Mouse (Mus musculus): ENCODE results near the gene Dpp10. TPM values are rescaled to one million over a fixed set of nuclear protein-coding genes. Genes with fewer than 3 reads are reported as not detected.

The Dpp10 gene
- polyA plus RNA-seq, 1 experiment from 2014 or later, result 0.38 TPM

DNA sequence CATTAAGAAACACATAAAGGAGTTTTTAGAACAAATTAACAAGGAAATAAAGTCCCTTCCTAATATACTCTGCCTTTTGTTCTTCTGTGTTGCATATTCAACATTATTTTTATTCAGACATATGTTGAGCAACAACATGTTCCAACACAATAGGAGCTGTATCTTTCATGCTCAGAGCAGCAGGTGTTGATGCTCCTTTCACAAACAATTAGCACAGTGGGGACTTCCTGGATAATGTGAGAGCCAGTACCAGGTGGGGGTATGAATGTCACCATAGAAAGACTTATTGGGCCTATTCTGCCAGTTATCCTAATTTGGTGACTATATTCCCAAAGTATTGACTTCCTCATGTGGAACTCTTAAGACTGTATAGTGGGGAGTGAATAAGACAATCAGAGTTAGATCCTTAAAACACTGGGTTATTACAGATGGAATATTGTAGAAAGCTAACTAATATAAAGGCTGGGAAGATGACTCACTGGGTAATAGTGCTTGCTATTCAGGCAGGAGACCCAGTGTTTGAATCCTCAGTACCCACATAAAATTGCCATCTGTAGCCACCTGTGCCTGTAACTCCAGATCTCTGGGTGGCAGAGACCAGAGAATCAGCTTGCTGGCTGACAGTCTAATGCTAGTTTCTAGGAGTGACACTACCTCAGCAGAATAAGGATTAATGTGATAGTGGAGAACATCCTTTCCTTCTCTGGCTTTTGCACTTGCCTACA lies 117.9 kb downstream of the Dpp10 start:
- no peak overlapping the region for H3K4me2 ChIP-seq (replicated peaks; ENCODE audit: low read depth)
- no peak overlapping the region for H3K27ac ChIP-seq (ENCODE audit: low read depth, low read length)
- no peaks in the 10 kb centered on the region for H3K9me3 ChIP-seq (ENCODE audit: control insufficient read depth)
- no peaks in the 10 kb centered on the region for H3K4me1 ChIP-seq (replicated peaks; ENCODE audit: control insufficient read depth, insufficient read depth, low read length)
- H3K27me3 ChIP-seq (replicated peaks; ENCODE audit: control insufficient read depth, insufficient read depth, low read length), result no peaks in the 10 kb centered on the region
- H3K9ac ChIP-seq (ENCODE audit: low read depth, low read length), result no peak overlapping the region
- no peak for ATAC-seq
- H3K36me3 ChIP-seq (ENCODE audit: control insufficient read depth, insufficient read depth), result no peaks in the 10 kb centered on the region
- no peak overlapping the region for H3K4me3 ChIP-seq (ENCODE audit: low read depth, low read length)
- no peak for TF ChIP-seq CTCF (IDR thresholded peaks at IDR 0.05; ENCODE audit: low read depth)

DNA sequence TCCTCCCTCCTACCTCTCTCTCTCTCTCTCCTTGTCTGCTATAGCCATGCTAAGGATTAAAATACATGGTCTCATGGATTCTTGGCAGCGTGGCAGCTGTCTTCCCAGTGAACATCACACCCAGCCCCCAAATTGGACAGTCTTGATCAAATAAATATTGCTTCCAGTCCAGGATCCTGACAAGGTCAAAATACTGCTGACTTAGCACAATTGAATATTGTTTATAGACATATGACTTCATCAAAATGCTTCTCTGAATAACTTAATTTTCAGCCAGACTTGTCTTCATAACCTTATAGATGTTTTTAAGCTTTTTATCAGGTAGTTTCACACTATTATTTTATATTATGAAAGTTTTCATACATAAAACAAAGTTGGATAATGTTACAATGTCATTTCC lies 120.5 kb downstream of the Dpp10 start:
- ATAC-seq, result no peak
- Histone ChIP-seq H3K4me1 (replicated peaks; ENCODE audit: control insufficient read depth, insufficient read depth, low read length) (no peaks in the 10 kb centered on the region), H3K4me3 (ENCODE audit: low read depth, low read length) (no peak overlapping the region), H3K9me3 (ENCODE audit: control insufficient read depth) (no peaks in the 10 kb centered on the region), H3K4me2 (replicated peaks; ENCODE audit: low read depth) (no peak overlapping the region), H3K9ac (ENCODE audit: low read depth, low read length) (no peak overlapping the region), H3K27ac (ENCODE audit: low read depth, low read length) (no peak overlapping the region), H3K27me3 (replicated peaks; ENCODE audit: control insufficient read depth, insufficient read depth, low read length) (no peaks in the 10 kb centered on the region), H3K36me3 (ENCODE audit: control insufficient read depth, insufficient read depth) (no peaks in the 10 kb centered on the region)
- no peak for TF ChIP-seq CTCF (IDR thresholded peaks at IDR 0.05; ENCODE audit: low read depth)
- 63% methylated on average over 1 of the region's 1 CpGs for WGBS

- no peaks in the 10 kb centered on the region for H3K4me1 ChIP-seq (replicated peaks; ENCODE audit: control insufficient read depth, insufficient read depth, low read length)
- H3K9me3 ChIP-seq (ENCODE audit: control insufficient read depth), result no peaks in the 10 kb centered on the region
- 83% methylated on average over 2 of the region's 2 CpGs for WGBS
- TF ChIP-seq CTCF (IDR thresholded peaks at IDR 0.05; ENCODE audit: low read depth), result no peak
- H3K4me3 ChIP-seq (ENCODE audit: low read depth, low read length), result no peak overlapping the region
- no peaks in the 10 kb centered on the region for H3K36me3 ChIP-seq (ENCODE audit: control insufficient read depth, insufficient read depth)
- no peaks in the 10 kb centered on the region for H3K27me3 ChIP-seq (replicated peaks; ENCODE audit: control insufficient read depth, insufficient read depth, low read length)
- no peak overlapping the region for H3K9ac ChIP-seq (ENCODE audit: low read depth, low read length)
- H3K4me2 ChIP-seq (replicated peaks; ENCODE audit: low read depth), result no peak overlapping the region
- no peak overlapping the region for H3K27ac ChIP-seq (ENCODE audit: low read depth, low read length)
- no peak for ATAC-seq
Measured at GRCm38 (mm10) chr1:123923907-123924306, 121.5 kb downstream of the Dpp10 start.

GRCm38 (mm10) chr1:123919606-123920005 lies 125.8 kb downstream of the Dpp10 start:
- Histone ChIP-seq H3K9me3 (ENCODE audit: control insufficient read depth) (no peaks in the 10 kb centered on the region), H3K36me3 (ENCODE audit: control insufficient read depth, insufficient read depth) (no peaks in the 10 kb centered on the region), H3K4me1 (replicated peaks; ENCODE audit: control insufficient read depth, insufficient read depth, low read length) (no peaks in the 10 kb centered on the region), H3K4me2 (replicated peaks; ENCODE audit: low read depth) (no peak overlapping the region), H3K9ac (ENCODE audit: low read depth, low read length) (no peak overlapping the region), H3K27ac (ENCODE audit: low read depth, low read length) (no peak overlapping the region), H3K4me3 (ENCODE audit: low read depth, low read length) (no peak overlapping the region), H3K27me3 (replicated peaks; ENCODE audit: control insufficient read depth, insufficient read depth, low read length) (no peaks in the 10 kb centered on the region)
- TF ChIP-seq CTCF (IDR thresholded peaks at IDR 0.05; ENCODE audit: low read depth), result no peak
- 89% methylated on average over 1 of the region's 1 CpGs for WGBS
- no peak for ATAC-seq

GRCm38 (mm10) chr1:123902628-123903027 lies 142.7 kb downstream of the Dpp10 start:
- H3K4me3 ChIP-seq (ENCODE audit: low read depth, low read length), result no peak overlapping the region
- H3K27ac ChIP-seq (ENCODE audit: low read depth, low read length), result no peak overlapping the region
- no peaks in the 10 kb centered on the region for H3K9me3 ChIP-seq (ENCODE audit: control insufficient read depth)
- H3K27me3 ChIP-seq (replicated peaks; ENCODE audit: control insufficient read depth, insufficient read depth, low read length), result no peaks in the 10 kb centered on the region
- TF ChIP-seq CTCF (IDR thresholded peaks at IDR 0.05; ENCODE audit: low read depth), result no peak
- H3K36me3 ChIP-seq (ENCODE audit: control insufficient read depth, insufficient read depth), result no peaks in the 10 kb centered on the region
- H3K9ac ChIP-seq (ENCODE audit: low read depth, low read length), result no peak overlapping the region
- no peaks in the 10 kb centered on the region for H3K4me1 ChIP-seq (replicated peaks; ENCODE audit: control insufficient read depth, insufficient read depth, low read length)
- 82% methylated on average over 5 of the region's 5 CpGs for WGBS
- no peak for ATAC-seq
- H3K4me2 ChIP-seq (replicated peaks; ENCODE audit: low read depth), result no peak overlapping the region

DNA sequence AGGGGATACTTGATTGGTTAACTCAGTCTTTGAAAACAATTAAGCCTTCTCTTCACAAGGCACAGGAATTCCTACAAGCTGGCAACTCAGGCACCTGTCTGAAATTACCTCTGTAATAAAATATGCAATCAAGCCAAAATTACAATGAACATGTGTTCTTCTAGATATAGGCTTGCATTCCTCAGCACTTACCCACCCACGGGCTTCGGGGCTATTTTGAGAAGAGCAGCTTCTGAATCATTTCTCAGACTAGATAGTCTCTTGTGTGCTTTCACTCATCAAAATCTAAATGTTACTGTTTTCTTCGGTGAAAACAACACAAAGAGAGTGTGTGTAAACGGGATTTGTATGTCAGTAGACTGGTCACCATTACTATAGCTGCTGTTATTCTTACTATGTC lies 144.1 kb downstream of the Dpp10 start:
- Histone ChIP-seq H3K36me3 (ENCODE audit: control insufficient read depth, insufficient read depth) (no peaks in the 10 kb centered on the region), H3K9ac (ENCODE audit: low read depth, low read length) (no peak overlapping the region), H3K27me3 (replicated peaks; ENCODE audit: control insufficient read depth, insufficient read depth, low read length) (no peaks in the 10 kb centered on the region), H3K4me3 (ENCODE audit: low read depth, low read length) (no peak overlapping the region), H3K4me1 (replicated peaks; ENCODE audit: control insufficient read depth, insufficient read depth, low read length) (no peaks in the 10 kb centered on the region), H3K9me3 (ENCODE audit: control insufficient read depth) (no peaks in the 10 kb centered on the region), H3K27ac (ENCODE audit: low read depth, low read length) (no peak overlapping the region), H3K4me2 (replicated peaks; ENCODE audit: low read depth) (no peak overlapping the region)
- TF ChIP-seq CTCF (IDR thresholded peaks at IDR 0.05; ENCODE audit: low read depth), result no peak
- 69% methylated on average over 4 of the region's 4 CpGs for WGBS
- ATAC-seq, result no peak

GRCm38 (mm10) chr1:123887243-123887642 lies 158.1 kb downstream of the Dpp10 start:
- no peak for ATAC-seq
- no peak overlapping the region for H3K4me2 ChIP-seq (replicated peaks; ENCODE audit: low read depth)
- no peaks in the 10 kb centered on the region for H3K9me3 ChIP-seq (ENCODE audit: control insufficient read depth)
- no peaks in the 10 kb centered on the region for H3K36me3 ChIP-seq (ENCODE audit: control insufficient read depth, insufficient read depth)
- no peaks in the 10 kb centered on the region for H3K27me3 ChIP-seq (replicated peaks; ENCODE audit: control insufficient read depth, insufficient read depth, low read length)
- H3K9ac ChIP-seq (ENCODE audit: low read depth, low read length), result no peak overlapping the region
- no peak overlapping the region for H3K4me3 ChIP-seq (ENCODE audit: low read depth, low read length)
- TF ChIP-seq CTCF (IDR thresholded peaks at IDR 0.05; ENCODE audit: low read depth), result no peak
- H3K4me1 ChIP-seq (replicated peaks; ENCODE audit: control insufficient read depth, insufficient read depth, low read length), result no peaks in the 10 kb centered on the region
- WGBS, result 39% methylated on average over 1 of the region's 1 CpGs
- H3K27ac ChIP-seq (ENCODE audit: low read depth, low read length), result no peak overlapping the region
